Mouse (Mus musculus) lung, adult 2 months (tissue): ENCODE data around the gene Cass4.

ENCODE experiments used
- CTCF ChIP-seq: fragments of 200-500 bp; IDR thresholded peaks from 2 replicates; pipeline ENCODE4 v1.5.1; 2011; ENCODE audit warnings: mild to moderate bottlenecking, low read length, control low read depth; ENCODE audit not compliant: insufficient read depth
- POLR2A ChIP-seq: fragments of 200-500 bp; IDR thresholded peaks from 2 replicates; pipeline ENCODE4 v1.6.1; 2011; ENCODE audit warnings: low read depth, mild to moderate bottlenecking, control low read depth, low read length, borderline replicate concordance; ENCODE audit errors: extremely low read depth

DNA sequence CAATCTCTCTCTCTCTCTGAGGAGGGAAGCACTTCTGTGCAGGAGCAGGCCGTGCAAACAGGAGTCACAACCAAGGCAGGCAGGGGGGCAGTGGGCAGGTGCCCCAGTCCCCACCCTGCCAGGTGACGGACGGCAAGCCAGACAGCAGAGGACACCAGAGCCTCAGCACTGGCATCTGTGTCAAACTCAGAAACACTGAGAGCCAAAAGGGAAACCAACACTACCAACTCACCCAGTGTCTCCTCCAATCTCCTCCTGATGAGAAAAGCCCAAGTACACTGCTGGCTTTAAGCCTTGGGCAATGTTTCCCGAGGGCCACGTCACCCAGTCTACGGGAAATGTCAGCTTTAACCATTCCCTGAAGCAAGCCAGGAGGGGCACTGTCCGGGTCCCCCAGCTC is 30.4 kb upstream of the Cass4 start:
- no peak for TF ChIP-seq POLR2A
- TF ChIP-seq CTCF = no peak
